Mouse (Mus musculus): Measurements from ENCODE around the gene Scin. TPM values are rescaled to one million over a fixed set of nuclear protein-coding genes. Genes with fewer than 3 reads are reported as not detected.
A peak's percentile ranks its signal among the peaks of the same experiment; 100 is the strongest.
"Not testable (repeated sequence)": the region's sequence is repeated elsewhere in the genome, so short reads cannot be mapped to it uniquely, and the experiment has no call there.

The Scin gene
- polyA plus RNA-seq (2015; fragmentation: Nextera tagmentation; extraction: Ambion mirVana) = 0.47 TPM in 1 of 2 replicates, not detected in the other

- H3K27ac ChIP-seq (ENCODE audit: low read length) = no peak within 1 kb of the TSS
- peak within 1 kb of the TSS; percentile 49 for H3K9ac ChIP-seq (replicated peaks; ENCODE audit: low read depth, low read length)
- peak within 1 kb of the TSS; percentile 86 for H3K4me2 ChIP-seq (ENCODE audit: low read length)
- peak; percentile 54; the same call in 1 of the 2 replicates for ATAC-seq
- peaks cover 13% of the 10 kb centered on the region for H3K4me1 ChIP-seq (replicated peaks; ENCODE audit: control insufficient read depth, insufficient read depth, low read length)
- no peaks in the 10 kb centered on the region for H3K9me3 ChIP-seq (ENCODE audit: control insufficient read depth, low read length)
- H3K27me3 ChIP-seq (replicated peaks; ENCODE audit: control insufficient read depth, insufficient read depth, low read length) = peaks cover 17% of the 10 kb centered on the region
- peak within 1 kb of the TSS; percentile 43 for H3K4me3 ChIP-seq (replicated peaks; ENCODE audit: low read length)
- H3K36me3 ChIP-seq (ENCODE audit: control insufficient read depth, insufficient read depth) = no peaks in the 10 kb centered on the region
- WGBS = 1% methylated on average over 39 of the region's 39 CpGs
These were observed at the start of gene Scin for GRCm38 (mm10) chr12:40133573-40134271. Gene Scin (minus strand): TSS chr12:40134228.

GRCm38 (mm10) chr12:40177089-40177488, 43.1 kb upstream of the Scin start:
- H3K9me3 ChIP-seq (ENCODE audit: control insufficient read depth, low read length) = peaks cover 3% of the 10 kb centered on the region; the same call in 1 of the 2 replicates
- no peak overlapping the region for H3K9ac ChIP-seq (replicated peaks; ENCODE audit: low read depth, low read length)
- H3K27me3 ChIP-seq (replicated peaks; ENCODE audit: control insufficient read depth, insufficient read depth, low read length) = no peaks in the 10 kb centered on the region
- 65% methylated on average over 6 of the region's 6 CpGs for WGBS
- no peaks in the 10 kb centered on the region for H3K4me1 ChIP-seq (replicated peaks; ENCODE audit: control insufficient read depth, insufficient read depth, low read length)
- no peaks in the 10 kb centered on the region for H3K36me3 ChIP-seq (ENCODE audit: control insufficient read depth, insufficient read depth)
- H3K4me3 ChIP-seq (replicated peaks; ENCODE audit: low read length) = no peak overlapping the region
- ATAC-seq = no peak
- no peak overlapping the region for H3K4me2 ChIP-seq (ENCODE audit: low read length)
- H3K27ac ChIP-seq (ENCODE audit: low read length) = no peak overlapping the region

- H3K27me3 ChIP-seq (replicated peaks; ENCODE audit: control insufficient read depth, insufficient read depth, low read length) = no peaks in the 10 kb centered on the region
- H3K9me3 ChIP-seq (ENCODE audit: control insufficient read depth, low read length) = peaks cover 3% of the 10 kb centered on the region; the same call in 1 of the 2 replicates
- ATAC-seq = no peak
- no peak overlapping the region for H3K27ac ChIP-seq (ENCODE audit: low read length)
- no peaks in the 10 kb centered on the region for H3K36me3 ChIP-seq (ENCODE audit: control insufficient read depth, insufficient read depth)
- no peak overlapping the region for H3K4me2 ChIP-seq (ENCODE audit: low read length)
- no peak overlapping the region for H3K9ac ChIP-seq (replicated peaks; ENCODE audit: low read depth, low read length)
- WGBS = 80% methylated on average over 2 of the region's 2 CpGs
- no peaks in the 10 kb centered on the region for H3K4me1 ChIP-seq (replicated peaks; ENCODE audit: control insufficient read depth, insufficient read depth, low read length)
- H3K4me3 ChIP-seq (replicated peaks; ENCODE audit: low read length) = no peak overlapping the region
These were observed 42.1 kb upstream of the Scin start for GRCm38 (mm10) chr12:40176158-40176557.

- not testable (repeated sequence) for H3K4me1 ChIP-seq (replicated peaks; ENCODE audit: control insufficient read depth, insufficient read depth, low read length); H3K27me3 ChIP-seq (replicated peaks; ENCODE audit: control insufficient read depth, insufficient read depth, low read length); H3K4me2 ChIP-seq (ENCODE audit: low read length); H3K4me3 ChIP-seq (replicated peaks; ENCODE audit: low read length); ATAC-seq; H3K27ac ChIP-seq (ENCODE audit: low read length); H3K9me3 ChIP-seq (ENCODE audit: control insufficient read depth, low read length); H3K36me3 ChIP-seq (ENCODE audit: control insufficient read depth, insufficient read depth); H3K9ac ChIP-seq (replicated peaks; ENCODE audit: low read depth, low read length)
- WGBS = 15% methylated on average over 1 of the region's 1 CpGs
These were observed 41.1 kb upstream of the Scin start for GRCm38 (mm10) chr12:40175171-40175570.

GRCm38 (mm10) chr12:40171637-40172036, 37.6 kb upstream of the Scin start:
- H3K27ac ChIP-seq (ENCODE audit: low read length) = no peak overlapping the region
- H3K36me3 ChIP-seq (ENCODE audit: control insufficient read depth, insufficient read depth) = no peaks in the 10 kb centered on the region
- H3K4me2 ChIP-seq (ENCODE audit: low read length) = no peak overlapping the region
- WGBS = 86% methylated on average over 2 of the region's 2 CpGs
- no peak overlapping the region for H3K4me3 ChIP-seq (replicated peaks; ENCODE audit: low read length)
- H3K27me3 ChIP-seq (replicated peaks; ENCODE audit: control insufficient read depth, insufficient read depth, low read length) = no peaks in the 10 kb centered on the region
- ATAC-seq = no peak
- H3K9me3 ChIP-seq (ENCODE audit: control insufficient read depth, low read length) = no peaks in the 10 kb centered on the region
- H3K4me1 ChIP-seq (replicated peaks; ENCODE audit: control insufficient read depth, insufficient read depth, low read length) = no peaks in the 10 kb centered on the region
- no peak overlapping the region for H3K9ac ChIP-seq (replicated peaks; ENCODE audit: low read depth, low read length)

GRCm38 (mm10) chr12:40169675-40170074, 35.6 kb upstream of the Scin start:
- Histone ChIP-seq H3K4me1 (replicated peaks; ENCODE audit: control insufficient read depth, insufficient read depth, low read length) (no peaks in the 10 kb centered on the region), H3K27ac (ENCODE audit: low read length) (no peak overlapping the region), H3K9me3 (ENCODE audit: control insufficient read depth, low read length) (no peaks in the 10 kb centered on the region), H3K4me3 (replicated peaks; ENCODE audit: low read length) (no peak overlapping the region), H3K27me3 (replicated peaks; ENCODE audit: control insufficient read depth, insufficient read depth, low read length) (no peaks in the 10 kb centered on the region), H3K9ac (replicated peaks; ENCODE audit: low read depth, low read length) (no peak overlapping the region), H3K36me3 (ENCODE audit: control insufficient read depth, insufficient read depth) (no peaks in the 10 kb centered on the region), H3K4me2 (ENCODE audit: low read length) (no peak overlapping the region)
- no peak for ATAC-seq
- WGBS = 98% methylated on average over 1 of the region's 1 CpGs

- no peak overlapping the region for H3K4me2 ChIP-seq (ENCODE audit: low read length)
- peak; percentile 74 for ATAC-seq
- H3K9me3 ChIP-seq (ENCODE audit: control insufficient read depth, low read length) = no peaks in the 10 kb centered on the region
- no peak overlapping the region for H3K4me3 ChIP-seq (replicated peaks; ENCODE audit: low read length)
- no peaks in the 10 kb centered on the region for H3K27me3 ChIP-seq (replicated peaks; ENCODE audit: control insufficient read depth, insufficient read depth, low read length)
- no peaks in the 10 kb centered on the region for H3K4me1 ChIP-seq (replicated peaks; ENCODE audit: control insufficient read depth, insufficient read depth, low read length)
- WGBS = 10% methylated on average over 2 of the region's 2 CpGs
- H3K36me3 ChIP-seq (ENCODE audit: control insufficient read depth, insufficient read depth) = no peaks in the 10 kb centered on the region
- no peak overlapping the region for H3K9ac ChIP-seq (replicated peaks; ENCODE audit: low read depth, low read length)
- no peak overlapping the region for H3K27ac ChIP-seq (ENCODE audit: low read length)
These were observed 30.6 kb upstream of the Scin start for GRCm38 (mm10) chr12:40164621-40165020.

GRCm38 (mm10) chr12:40160777-40161176, 26.7 kb upstream of the Scin start:
- no peak for ATAC-seq
- 78% methylated on average over 2 of the region's 2 CpGs for WGBS
- no peak overlapping the region for H3K9ac ChIP-seq (replicated peaks; ENCODE audit: low read depth, low read length)
- no peaks in the 10 kb centered on the region for H3K36me3 ChIP-seq (ENCODE audit: control insufficient read depth, insufficient read depth)
- no peaks in the 10 kb centered on the region for H3K9me3 ChIP-seq (ENCODE audit: control insufficient read depth, low read length)
- no peak overlapping the region for H3K4me2 ChIP-seq (ENCODE audit: low read length)
- H3K4me3 ChIP-seq (replicated peaks; ENCODE audit: low read length) = no peak overlapping the region
- no peaks in the 10 kb centered on the region for H3K4me1 ChIP-seq (replicated peaks; ENCODE audit: control insufficient read depth, insufficient read depth, low read length)
- no peak overlapping the region for H3K27ac ChIP-seq (ENCODE audit: low read length)
- no peaks in the 10 kb centered on the region for H3K27me3 ChIP-seq (replicated peaks; ENCODE audit: control insufficient read depth, insufficient read depth, low read length)

GRCm38 (mm10) chr12:40154188-40154587, 20.2 kb upstream of the Scin start:
- no peak for ATAC-seq
- Histone ChIP-seq H3K4me3 (replicated peaks; ENCODE audit: low read length) (no peak overlapping the region), H3K9ac (replicated peaks; ENCODE audit: low read depth, low read length) (no peak overlapping the region), H3K27me3 (replicated peaks; ENCODE audit: control insufficient read depth, insufficient read depth, low read length) (no peaks in the 10 kb centered on the region), H3K4me2 (ENCODE audit: low read length) (no peak overlapping the region), H3K27ac (ENCODE audit: low read length) (no peak overlapping the region), H3K9me3 (ENCODE audit: control insufficient read depth, low read length) (no peaks in the 10 kb centered on the region), H3K36me3 (ENCODE audit: control insufficient read depth, insufficient read depth) (no peaks in the 10 kb centered on the region), H3K4me1 (replicated peaks; ENCODE audit: control insufficient read depth, insufficient read depth, low read length) (no peaks in the 10 kb centered on the region)
- WGBS = 91% methylated on average over 6 of the region's 6 CpGs

Measured in forebrain, embryonic 16.5 days (tissue).